In the genomic region with DNA sequence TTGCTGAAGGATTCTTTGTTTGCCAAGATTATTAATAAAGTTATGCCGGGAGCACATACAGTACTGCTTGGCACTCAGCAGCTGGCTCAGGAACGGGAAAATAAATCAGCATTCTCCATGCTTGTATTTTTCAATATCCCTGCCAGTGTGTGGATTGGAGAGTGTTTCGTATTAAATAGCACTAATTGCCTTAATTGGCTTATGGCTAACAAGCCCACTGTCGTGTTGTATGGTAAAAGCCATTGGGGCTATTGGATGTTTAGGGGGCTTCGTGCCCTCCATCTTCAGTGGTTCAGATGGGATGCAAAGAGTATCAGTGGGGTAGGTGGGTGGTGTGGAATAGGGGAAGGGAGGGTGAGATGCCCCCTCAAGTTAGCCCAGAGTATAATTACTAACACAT, we compare ENCODE assay signal across 19 mouse cellular contexts.
DNase-seq lines count a peak whose midpoint lies in the region; ATAC-seq and TF ChIP-seq lines count a peak whose summit lies in the region.
"Had no signal": no experiment of that assay in that cellular context is flagged by ENCODE, and none has a peak within 500 bp of the region (broad histone marks: within the 10 kb centered on the region; RNA-seq: fewer than 3 reads in every experiment).

No protein-coding gene starts in this region.

- H3K4me3 ChIP-seq in embryonic facial prominence, embryonic 10.5 days: no peak overlapping the region
- no peak overlapping the region for H3K4me3 ChIP-seq in forebrain, embryonic 12.5 days (replicated peaks)
- H3K4me3 ChIP-seq in heart, embryonic 11.5 days (ENCODE audit: low read depth, low read length): no peak overlapping the region
- no peak overlapping the region for H3K4me3 ChIP-seq in cerebellum, adult 2 months (replicated peaks; ENCODE audit: insufficient read depth, low read depth, low read length)
- H3K4me3 ChIP-seq: embryonic facial prominence, embryonic 12.5 days; erythroblast, embryonic 14.5 days; heart, embryonic 10.5 days; midbrain, embryonic 12.5 days; neural tube, embryonic 15.5 days had no signal

- peak overlapping the region; percentile 48; the same call in 1 of the 2 replicates for H3K27ac ChIP-seq in embryonic facial prominence, embryonic 10.5 days (replicated peaks)
- peak overlapping the region; percentile 3; the same call in 1 of the 2 replicates for H3K27ac ChIP-seq in forebrain, embryonic 12.5 days
- H3K27ac ChIP-seq in heart, embryonic 11.5 days (ENCODE audit: low read depth, low read length): no peak overlapping the region
- no peak overlapping the region for H3K27ac ChIP-seq in cerebellum, adult 2 months (ENCODE audit: insufficient read depth, low read length)
- H3K27ac ChIP-seq: embryonic facial prominence, embryonic 12.5 days; heart, embryonic 10.5 days; kidney, postnatal 0 days; midbrain, embryonic 12.5 days; neural tube, embryonic 15.5 days; stomach, postnatal 0 days had no signal

- no peak for TF ChIP-seq POLR2A in cerebellum, adult 2 months (IDR thresholded peaks at IDR 0.05; ENCODE audit: borderline replicate concordance, insufficient read depth, low read length)

- peaks cover 24% of the 10 kb centered on the region for H3K4me1 ChIP-seq in embryonic facial prominence, embryonic 10.5 days
- H3K4me1 ChIP-seq in forebrain, embryonic 12.5 days: peaks cover 14% of the 10 kb centered on the region
- H3K4me1 ChIP-seq in heart, embryonic 11.5 days (ENCODE audit: control insufficient read depth, insufficient read depth, low read length): no peaks in the 10 kb centered on the region
- no peaks in the 10 kb centered on the region for H3K4me1 ChIP-seq in cerebellum, adult 2 months (ENCODE audit: control insufficient read depth, insufficient read depth, low read length)

- no peak for TF ChIP-seq CTCF in cerebellum, adult 2 months (IDR thresholded peaks at IDR 0.05; ENCODE audit: borderline replicate concordance, insufficient read depth, low read depth, low read length)

- no peak overlapping the region for H3K9ac ChIP-seq in forebrain, embryonic 12.5 days
- no peak overlapping the region for H3K9ac ChIP-seq in heart, embryonic 11.5 days (ENCODE audit: low read depth, low read length)
- H3K9ac ChIP-seq: embryonic facial prominence, embryonic 12.5 days; midbrain, embryonic 12.5 days; neural tube, embryonic 15.5 days had no signal

- no peaks in the 10 kb centered on the region for H3K9me3 ChIP-seq in embryonic facial prominence, embryonic 10.5 days
- H3K9me3 ChIP-seq in forebrain, embryonic 12.5 days: no peaks in the 10 kb centered on the region
- no peaks in the 10 kb centered on the region for H3K9me3 ChIP-seq in heart, embryonic 11.5 days (replicated peaks; ENCODE audit: control insufficient read depth, low read length)
- H3K9me3 ChIP-seq: embryonic facial prominence, embryonic 12.5 days; heart, embryonic 10.5 days; midbrain, embryonic 12.5 days; neural tube, embryonic 15.5 days had no signal

- no peaks in the 10 kb centered on the region for H3K36me3 ChIP-seq in embryonic facial prominence, embryonic 10.5 days (replicated peaks)
- H3K36me3 ChIP-seq in forebrain, embryonic 12.5 days (replicated peaks): no peaks in the 10 kb centered on the region
- no peaks in the 10 kb centered on the region for H3K36me3 ChIP-seq in heart, embryonic 11.5 days (ENCODE audit: control insufficient read depth, insufficient read depth, low read length)
- H3K36me3 ChIP-seq: embryonic facial prominence, embryonic 12.5 days; heart, embryonic 10.5 days; midbrain, embryonic 12.5 days; neural tube, embryonic 15.5 days had no signal

- peak; percentile 67; the same call in 1 of the 2 replicates for ATAC-seq in forebrain, embryonic 12.5 days (ENCODE audit: low FRiP score)
- ATAC-seq in heart, embryonic 11.5 days (replicated peaks; ENCODE audit: insufficient number of reproducible peaks, low FRiP score, low TSS enrichment): no peak
- ATAC-seq: lung, postnatal 0 days had no signal

- peak; percentile 20 to 58 for DNase-seq in layer of hippocampus, postnatal 14 days (ENCODE audit: low spot score in 2 of 2)
- no peak for DNase-seq in layer of hippocampus, adult 11-12 months (ENCODE audit: low spot score)
- DNase-seq in embryonic facial prominence, embryonic 10.5 days (ENCODE audit: low spot score): no peak
- peak; percentile 2 for DNase-seq in forelimb bud, embryonic 11.5 days (ENCODE audit: low read depth, low spot score)
- DNase-seq in cerebellum, adult 2 months: no peak
- DNase-seq: adrenal gland, postnatal 10 days; cerebellum, adult 8-10 months; kidney, adult 2 months; left cerebral cortex, postnatal 4 days had no signal

- H3K27me3 ChIP-seq in embryonic facial prominence, embryonic 10.5 days (replicated peaks; ENCODE audit: low read depth, poor library complexity, severe bottlenecking): no peaks in the 10 kb centered on the region
- no peaks in the 10 kb centered on the region for H3K27me3 ChIP-seq in forebrain, embryonic 12.5 days
- H3K27me3 ChIP-seq in heart, embryonic 11.5 days (ENCODE audit: control insufficient read depth, insufficient read depth, low read length): no peaks in the 10 kb centered on the region
- no peaks in the 10 kb centered on the region for H3K27me3 ChIP-seq in cerebellum, adult 2 months (ENCODE audit: control insufficient read depth, insufficient read depth, low read length)
- H3K27me3 ChIP-seq: embryonic facial prominence, embryonic 12.5 days; midbrain, embryonic 12.5 days; neural tube, embryonic 15.5 days had no signal

- H3K4me2 ChIP-seq in forebrain, embryonic 12.5 days: no peak overlapping the region
- H3K4me2 ChIP-seq in heart, embryonic 11.5 days: no peak overlapping the region
- H3K4me2 ChIP-seq: embryonic facial prominence, embryonic 12.5 days; midbrain, embryonic 12.5 days; neural tube, embryonic 15.5 days had no signal

- 52% methylated on average over 5 of the region's 5 CpGs for WGBS in embryonic facial prominence, embryonic 10.5 days
- WGBS in forebrain, embryonic 12.5 days: 42% methylated on average over 5 of the region's 5 CpGs
- WGBS in heart, embryonic 11.5 days (ENCODE audit: insufficient replicate concordance): 74% methylated on average over 5 of the region's 5 CpGs
- 28% methylated on average over 5 of the region's 5 CpGs for WGBS in cerebellum, adult 2 months

Comparison
In these comparisons a context has a peak if more than half of its experiments do, and no peak if none do; other contexts are left out.
1. DNase-seq: peak in layer of hippocampus, postnatal 14 days (2 of 2) and forelimb bud, embryonic 11.5 days (single experiment); none in layer of hippocampus, adult 11-12 months (single experiment), embryonic facial prominence, embryonic 10.5 days (single experiment) and cerebellum, adult 2 months (0 of 2).
2. H3K27ac ChIP-seq: peak in embryonic facial prominence, embryonic 10.5 days (single experiment) and forebrain, embryonic 12.5 days (single experiment); none in heart, embryonic 11.5 days (single experiment) and cerebellum, adult 2 months (single experiment).